Mouse (Mus musculus) heart, postnatal 25 days (tissue): ENCODE measurements around the gene Ern1. TPM values are rescaled to one million over a fixed set of nuclear protein-coding genes. Genes with fewer than 3 reads are reported as not detected.
"Not testable (repeated sequence)": the region's sequence is repeated elsewhere in the genome, so short reads cannot be mapped to it uniquely, and the experiment has no call there.

Source experiments
- DNase-seq: peaks from one replicate; pipeline ENCODE4 v3.0.0; 2022; ENCODE audit warnings: low spot score
- intact Hi-C: fragments of 180-260 bp; cut with DNase I; formaldehyde crosslinking; loops from one replicate; pipeline ENCODE4 v1.15.1; 2025
- total RNA-seq, 2 experiments: library from RNA; stranded (reverse); gene quantifications; 2 replicates each; pipeline ENCODE4 v1.2.3; 2021

Ern1 gene
- total RNA-seq, 2 experiments from 2014 or later = 10.0 to 10.2 TPM

GRCm38 (mm10) chr11:106458540-106458939 is 29.1 kb downstream of the Ern1 start:
- intact Hi-C loops = no loop called here
- no peak for DNase-seq

- DNase-seq = no peak
- intact Hi-C loops = no loop called here
These were observed 44.0 kb downstream of the Ern1 start for GRCm38 (mm10) chr11:106443646-106444045.

GRCm38 (mm10) chr11:106442564-106442963 is 45.1 kb downstream of the Ern1 start:
- DNase-seq, intact Hi-C loops: not testable (repeated sequence)

DNA sequence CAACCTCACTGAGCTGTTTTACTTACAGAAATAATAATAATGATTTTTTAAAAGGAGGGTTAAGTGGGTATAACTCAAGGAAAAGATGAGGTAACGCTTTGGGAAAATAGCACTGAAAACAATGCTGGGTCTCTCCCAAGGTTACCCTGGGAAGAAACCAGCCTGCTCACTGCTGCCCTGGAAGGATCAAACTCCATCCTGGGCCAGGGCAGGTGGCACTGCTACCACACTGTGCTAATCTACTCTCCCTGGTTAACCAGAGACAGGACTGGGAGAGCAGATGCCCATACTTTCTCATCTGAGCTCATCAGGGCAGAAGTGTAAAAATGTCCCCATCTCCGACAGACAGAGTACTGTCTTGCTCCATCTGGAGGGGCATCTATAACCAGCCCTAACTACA is 47.3 kb downstream of the Ern1 start:
- no peak for DNase-seq
- intact Hi-C loops = no loop called here

GRCm38 (mm10) chr11:106439355-106439754 is 48.3 kb downstream of the Ern1 start:
- DNase-seq = no peak
- intact Hi-C loops = no loop called here

DNA sequence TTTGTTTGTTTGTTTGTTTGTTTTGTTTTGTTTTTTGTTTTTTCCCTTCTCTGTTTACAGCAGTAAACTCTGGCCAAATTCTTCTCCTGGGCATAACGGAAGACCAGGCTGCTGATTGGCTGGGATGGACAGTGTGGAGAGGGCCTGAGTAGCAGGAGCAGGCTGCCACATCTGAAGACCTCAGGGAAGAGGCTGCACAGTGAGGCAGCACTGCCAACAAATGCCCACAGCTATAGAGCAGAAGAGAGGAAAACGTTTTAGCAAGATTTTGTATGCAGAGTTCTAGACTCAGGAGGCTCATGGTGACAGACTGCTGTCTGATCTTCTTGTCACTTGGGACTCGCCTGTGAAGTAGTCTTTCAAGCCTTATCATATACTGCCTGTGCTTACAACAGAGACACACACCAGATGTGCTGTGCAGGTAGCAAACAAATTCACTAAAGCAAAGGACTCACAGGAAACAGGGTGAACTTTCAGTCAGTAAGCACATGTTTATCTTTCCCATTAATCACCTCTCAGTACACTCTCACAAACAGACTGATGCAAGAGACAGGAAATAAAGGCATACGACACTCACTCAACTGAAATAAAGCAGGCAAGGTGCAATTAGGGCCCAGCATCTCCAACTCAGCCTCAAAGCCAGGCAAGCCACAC is 49.0 kb downstream of the Ern1 start:
- intact Hi-C loops = no loop called here
- DNase-seq = no peak

DNA sequence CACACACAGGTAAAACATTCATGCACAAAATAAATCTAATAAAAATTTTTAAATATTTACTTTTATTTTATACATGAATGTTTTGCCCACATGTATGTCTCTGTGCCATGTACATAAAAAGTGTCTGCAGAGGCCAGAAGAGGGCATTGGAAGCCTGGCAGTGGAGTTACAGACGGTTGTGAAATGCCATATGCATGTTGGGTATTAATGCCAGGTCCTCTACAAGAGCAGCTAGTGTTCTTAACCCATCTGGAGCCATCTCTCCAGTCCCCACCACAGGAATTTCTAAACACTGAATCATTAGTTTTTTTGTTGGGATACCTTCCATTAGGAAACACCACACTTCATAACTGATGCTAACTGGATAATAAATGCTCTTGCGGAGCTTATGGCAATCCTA is 50.1 kb downstream of the Ern1 start:
- no peak for DNase-seq

GRCm38 (mm10) chr11:106437039-106437438 is 50.6 kb downstream of the Ern1 start:
- intact Hi-C loops = no loop called here
- no peak for DNase-seq

More for the DNA sequence above, 50.1 kb downstream of the Ern1 start:
- intact Hi-C loops = no loop called here

DNA sequence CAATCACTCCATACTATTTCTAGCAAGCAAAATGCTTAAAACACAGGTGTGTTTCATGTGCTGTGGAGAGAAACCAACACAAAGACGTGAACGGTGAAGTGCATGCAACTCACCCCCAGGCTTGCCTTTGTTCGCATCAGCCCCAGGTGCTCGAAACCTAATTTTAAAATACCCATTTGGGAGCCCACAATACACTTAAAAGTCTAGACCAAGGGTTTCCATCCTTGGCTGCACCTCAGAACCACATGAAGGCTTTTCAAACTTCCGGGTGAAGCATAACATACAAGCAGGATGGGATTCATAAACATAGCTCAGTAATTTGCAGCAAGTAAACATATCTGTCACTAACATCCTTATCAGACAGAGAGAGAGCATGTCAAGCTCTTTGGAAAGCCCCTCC is 57.3 kb downstream of the Ern1 start:
- intact Hi-C loops = no loop called here
- DNase-seq = no peak

- DNase-seq = no peak
- intact Hi-C loops = no loop called here
These were observed 58.0 kb downstream of the Ern1 start for GRCm38 (mm10) chr11:106429689-106430088.

DNA sequence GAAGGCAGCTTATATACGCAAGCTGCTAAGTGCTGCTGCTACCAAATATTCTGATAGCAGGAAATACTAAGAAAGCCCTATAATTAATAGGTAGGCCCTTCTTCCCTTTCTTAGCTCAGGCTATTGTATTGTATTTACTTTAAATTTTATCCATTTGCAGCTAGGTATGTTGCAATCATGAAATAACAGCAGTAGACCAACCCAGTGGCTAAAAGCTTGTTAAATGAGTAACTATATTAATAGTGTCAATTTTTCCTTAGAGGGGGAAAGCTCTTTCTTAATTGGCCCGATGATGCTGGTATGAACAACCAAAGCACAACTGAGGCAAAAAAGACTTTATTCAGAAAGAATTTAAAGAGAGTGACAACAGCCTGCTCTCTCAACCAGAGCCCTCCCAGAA is 59.1 kb downstream of the Ern1 start:
- intact Hi-C loops = no loop called here
- no peak for DNase-seq

GRCm38 (mm10) chr11:106428106-106428505 is 59.5 kb downstream of the Ern1 start:
- intact Hi-C loops = no loop called here
- DNase-seq = no peak

DNA sequence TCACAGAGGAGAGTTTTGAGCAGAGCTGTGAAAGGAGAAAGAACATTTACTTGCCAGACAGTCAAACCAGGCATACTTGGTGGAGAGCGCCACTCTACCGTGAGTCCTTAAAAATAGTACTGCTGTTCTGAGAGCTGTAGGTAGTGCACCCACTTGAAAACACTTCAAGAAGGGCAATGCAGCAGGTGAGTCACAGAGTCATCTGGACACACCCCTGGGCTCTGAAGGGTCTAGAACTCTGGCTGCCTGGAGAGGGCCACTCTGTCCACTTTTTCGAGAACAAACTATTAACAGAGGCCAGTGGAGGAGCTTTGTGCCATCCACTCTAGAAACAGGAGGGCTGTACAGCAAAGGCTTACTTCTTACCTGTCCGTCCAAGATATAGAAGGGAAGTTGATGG is 61.2 kb downstream of the Ern1 start:
- intact Hi-C loops = no loop called here
- no peak for DNase-seq

- no peak for DNase-seq
- intact Hi-C loops = no loop called here
These were observed 62.5 kb downstream of the Ern1 start for GRCm38 (mm10) chr11:106425201-106425600.

- intact Hi-C loops = loop anchor here (5.0 to 10.0 kb wide), 2 partner anchors 193 to 325 kb away; partner anchors contain the start of gene Tex2
- DNase-seq = no peak
These were observed 68.2 kb downstream of the Ern1 start for GRCm38 (mm10) chr11:106419262-106420102.

DNA sequence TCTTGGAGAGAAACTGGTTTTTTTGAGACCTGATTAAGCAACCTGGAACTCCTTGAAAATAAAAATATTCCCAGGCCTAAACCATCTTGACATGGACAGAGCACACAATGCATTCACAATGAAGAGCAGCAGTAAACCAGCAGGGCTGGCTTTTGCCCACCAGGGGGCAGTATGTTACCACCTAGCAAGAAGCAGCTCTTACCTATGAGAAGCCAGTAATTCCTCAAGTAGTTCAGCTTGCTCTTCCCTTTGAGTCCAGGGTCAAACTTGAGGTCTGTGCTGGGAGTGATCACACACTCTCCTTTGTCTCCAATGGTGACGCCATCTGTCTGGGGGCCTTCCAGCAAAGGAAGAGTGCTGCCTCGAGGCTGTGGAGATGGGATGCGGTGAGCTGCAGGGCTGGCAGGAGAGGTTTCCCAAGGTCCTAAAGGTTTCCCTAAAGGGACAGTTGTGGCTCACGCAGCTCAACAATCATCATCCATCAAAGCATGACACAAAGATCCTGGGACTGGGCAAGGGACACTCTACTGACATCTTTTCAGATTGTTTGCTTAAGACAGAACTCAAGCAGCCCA is 68.9 kb downstream of the Ern1 start:
- intact Hi-C loops = loop anchor here (1.0 to 10.0 kb wide), 3 partner anchors 73 to 326 kb away; no protein-coding TSS in a partner anchor
- peak; percentile 56 for DNase-seq

GRCm38 (mm10) chr11:106417860-106418259 is 69.8 kb downstream of the Ern1 start:
- intact Hi-C loops = loop anchor here (1.0 to 10.0 kb wide), 3 partner anchors 73 to 327 kb away; no protein-coding TSS in a partner anchor
- DNase-seq = no peak

DNA sequence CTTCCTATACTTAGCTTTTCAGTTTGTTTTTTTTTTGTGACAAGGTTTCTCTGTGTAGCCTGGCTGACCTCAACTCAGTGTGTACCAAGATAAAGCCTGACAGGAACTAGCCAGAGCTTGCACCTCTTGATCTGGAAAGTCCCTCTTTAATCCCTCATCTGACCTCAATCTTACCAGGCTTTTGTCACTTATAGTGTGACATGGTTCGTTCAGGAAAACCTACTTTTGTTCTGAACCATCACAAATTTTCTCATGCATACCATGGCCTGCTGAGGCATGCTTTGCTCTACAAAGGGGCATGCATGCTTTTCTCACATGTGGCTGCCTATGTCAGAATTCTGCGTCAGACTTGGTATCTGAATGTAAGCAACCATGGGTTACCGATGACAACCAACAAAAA is 71.3 kb downstream of the Ern1 start:
- intact Hi-C loops = loop anchor here (10.0 kb wide), 1 partner anchor 328 kb away; no protein-coding TSS in a partner anchor

GRCm38 (mm10) chr11:106412641-106413360 is 74.9 kb downstream of the Ern1 start:
- DNase-seq = no peak
- intact Hi-C loops = loop anchor here (10.0 kb wide), 1 partner anchor 332 kb away; no protein-coding TSS in a partner anchor

More for the DNA sequence above, 71.3 kb downstream of the Ern1 start:
- no peak for DNase-seq

DNA sequence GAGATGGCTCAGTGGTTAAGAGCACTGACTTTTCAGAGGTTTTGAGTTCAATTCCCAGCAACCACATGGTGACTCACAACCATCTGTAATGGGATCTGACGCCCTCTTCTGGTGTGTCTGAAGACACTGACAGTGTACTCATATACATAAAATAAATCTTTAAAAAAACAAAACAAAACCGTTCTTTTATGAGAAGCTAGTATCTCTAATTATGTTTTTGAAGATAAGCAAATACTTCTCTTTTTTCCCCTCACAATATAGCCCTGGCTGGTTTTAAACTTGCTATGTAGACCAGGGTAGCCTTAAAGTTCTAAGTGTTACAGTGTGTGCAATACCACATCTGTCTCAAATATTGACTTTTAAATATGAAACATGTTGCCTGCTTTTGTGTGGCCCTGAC is 76.5 kb downstream of the Ern1 start:
- no peak for DNase-seq
- intact Hi-C loops = loop anchor here (10.0 kb wide), 1 partner anchor 334 kb away; no protein-coding TSS in a partner anchor
